Mouse (Mus musculus): ENCODE results near the gene Nol9.
A peak's percentile ranks its signal among the peaks of the same experiment; 100 is the strongest.

Gene Nol9

DNA sequence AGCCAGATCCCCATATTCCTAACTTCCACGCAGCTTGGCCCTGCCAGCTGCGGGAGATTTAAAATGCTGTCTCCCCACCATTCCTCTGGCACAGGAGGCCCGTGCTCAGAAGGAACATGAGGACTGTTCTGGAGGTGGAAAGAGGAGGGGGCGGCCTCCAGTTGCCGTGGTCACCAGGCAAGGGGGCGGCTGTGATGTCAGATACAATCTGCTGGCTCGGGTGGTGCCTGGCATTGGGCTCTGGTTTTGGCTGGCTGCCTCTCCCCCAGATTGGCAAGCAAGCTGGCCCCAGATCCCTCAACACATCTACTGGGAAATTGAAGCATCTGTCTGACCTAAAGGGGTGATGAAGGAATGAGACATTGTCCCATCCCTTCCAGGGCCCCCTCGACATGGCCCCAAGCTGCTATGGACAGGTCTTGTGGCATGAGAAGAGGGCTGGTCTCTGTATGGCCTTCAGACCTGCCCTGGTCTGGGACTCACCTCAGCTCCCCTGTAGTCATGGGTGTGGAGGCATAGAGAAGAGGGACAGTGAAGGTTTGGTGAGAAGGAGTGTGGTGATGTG lies 49.5 kb downstream of the Nol9 start:
- no peak for DNase-seq (ENCODE audit: extremely low read depth, low read depth)

- no peak for DNase-seq (ENCODE audit: extremely low read depth, low read depth)
Measured at GRCm38 (mm10) chr4:152090191-152090590, 51.1 kb downstream of the Nol9 start.

DNA sequence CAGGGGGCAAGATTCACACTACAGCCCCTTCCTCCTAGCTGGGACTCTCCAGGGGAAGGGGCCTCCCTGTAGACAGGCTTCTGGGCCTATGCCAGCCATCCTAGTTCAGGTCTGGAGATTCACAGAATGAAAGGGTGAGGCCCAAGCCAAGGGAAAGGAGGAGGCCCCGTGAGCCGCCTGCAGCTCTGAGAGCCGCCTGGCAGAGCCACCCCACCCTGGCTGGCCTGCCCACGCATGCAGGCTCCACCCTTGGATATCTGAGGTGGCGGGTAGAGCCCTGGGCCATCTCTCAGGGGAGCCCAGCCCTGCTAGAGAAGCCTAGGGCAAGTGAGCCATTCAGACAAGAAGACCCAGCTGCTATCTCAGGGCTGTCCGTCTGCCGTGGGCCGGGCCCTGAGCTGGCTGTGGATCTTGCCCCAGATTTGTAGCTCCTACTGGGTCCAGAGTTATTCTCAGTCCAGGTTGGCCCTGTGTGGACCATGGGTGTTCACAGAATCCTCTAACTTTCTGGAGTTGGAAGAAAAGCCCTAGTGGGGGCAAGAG lies 53.7 kb downstream of the Nol9 start:
- no peak for DNase-seq (ENCODE audit: extremely low read depth, low read depth)

GRCm38 (mm10) chr4:152094233-152094632 lies 55.1 kb downstream of the Nol9 start:
- no peak for DNase-seq (ENCODE audit: extremely low read depth, low read depth)

DNA sequence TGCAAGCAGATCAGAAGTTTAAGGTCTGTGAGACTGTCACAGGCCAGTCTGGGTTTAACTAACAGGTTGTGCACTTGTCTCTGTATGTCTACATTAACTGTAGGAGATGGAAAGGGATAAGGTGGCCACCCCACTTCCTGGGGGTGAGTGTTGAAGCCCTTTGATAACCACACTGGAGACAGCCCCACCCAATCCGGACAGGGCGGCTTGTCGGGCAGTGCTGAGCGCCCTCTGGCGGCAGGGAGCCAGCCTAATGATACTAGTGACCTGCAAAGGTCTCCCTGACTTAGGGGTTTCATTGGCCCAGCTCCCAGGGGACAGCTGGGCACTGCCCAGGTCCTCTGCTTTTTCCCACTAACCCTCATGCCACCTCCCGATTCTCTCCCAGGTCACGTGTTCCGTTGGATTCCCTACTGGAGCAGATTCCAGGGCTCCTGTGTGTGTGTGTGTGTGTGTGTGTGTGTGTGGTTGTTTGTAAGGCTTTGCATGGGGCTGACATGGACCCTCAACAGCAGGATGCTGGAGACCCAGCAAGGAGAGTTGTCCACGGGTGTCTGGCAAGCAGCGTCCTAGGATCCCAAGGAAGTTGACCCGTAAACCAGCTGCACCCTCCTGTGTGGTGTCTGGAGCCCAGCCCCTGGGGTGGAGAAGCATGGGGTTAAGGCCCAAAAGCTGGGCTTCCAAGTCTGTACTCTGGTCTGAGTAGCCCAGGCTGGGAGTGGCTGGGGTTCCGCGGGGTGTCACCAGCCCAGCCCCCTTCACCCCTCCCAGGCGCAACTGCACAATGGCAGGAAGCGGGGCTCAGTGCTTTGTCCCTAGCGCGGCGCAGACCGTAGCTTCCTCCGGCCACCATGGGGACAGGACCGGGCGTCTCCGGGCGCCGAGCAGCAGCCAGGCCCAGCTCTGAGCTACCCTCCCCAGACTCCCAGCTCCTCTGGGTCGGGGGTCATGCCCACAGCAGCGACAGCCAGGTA lies 57.1 kb downstream of the Nol9 start:
- peak; percentile 74 for DNase-seq (ENCODE audit: extremely low read depth, low read depth)

DNA sequence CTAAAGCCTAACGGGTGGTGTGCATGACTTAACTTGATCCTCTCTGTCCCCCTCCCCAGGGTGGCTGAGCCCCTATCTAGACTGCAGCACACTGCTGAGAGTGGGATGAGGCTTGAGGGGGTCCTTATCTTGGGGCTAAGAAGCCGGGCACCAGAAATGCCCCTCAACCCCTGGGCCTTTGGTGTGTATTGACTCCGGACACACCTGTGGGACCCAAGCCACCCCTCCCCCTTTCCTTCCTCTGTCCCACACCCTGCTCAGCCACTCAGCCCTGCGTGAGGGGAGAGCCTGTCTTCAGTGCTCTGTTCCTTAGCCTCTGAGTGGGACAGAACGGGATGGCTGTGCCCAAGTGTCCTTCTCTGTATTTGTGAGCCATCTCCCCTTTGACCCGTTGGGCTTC lies 57.8 kb downstream of the Nol9 start:
- DNase-seq (ENCODE audit: extremely low read depth, low read depth) = no peak

DNA sequence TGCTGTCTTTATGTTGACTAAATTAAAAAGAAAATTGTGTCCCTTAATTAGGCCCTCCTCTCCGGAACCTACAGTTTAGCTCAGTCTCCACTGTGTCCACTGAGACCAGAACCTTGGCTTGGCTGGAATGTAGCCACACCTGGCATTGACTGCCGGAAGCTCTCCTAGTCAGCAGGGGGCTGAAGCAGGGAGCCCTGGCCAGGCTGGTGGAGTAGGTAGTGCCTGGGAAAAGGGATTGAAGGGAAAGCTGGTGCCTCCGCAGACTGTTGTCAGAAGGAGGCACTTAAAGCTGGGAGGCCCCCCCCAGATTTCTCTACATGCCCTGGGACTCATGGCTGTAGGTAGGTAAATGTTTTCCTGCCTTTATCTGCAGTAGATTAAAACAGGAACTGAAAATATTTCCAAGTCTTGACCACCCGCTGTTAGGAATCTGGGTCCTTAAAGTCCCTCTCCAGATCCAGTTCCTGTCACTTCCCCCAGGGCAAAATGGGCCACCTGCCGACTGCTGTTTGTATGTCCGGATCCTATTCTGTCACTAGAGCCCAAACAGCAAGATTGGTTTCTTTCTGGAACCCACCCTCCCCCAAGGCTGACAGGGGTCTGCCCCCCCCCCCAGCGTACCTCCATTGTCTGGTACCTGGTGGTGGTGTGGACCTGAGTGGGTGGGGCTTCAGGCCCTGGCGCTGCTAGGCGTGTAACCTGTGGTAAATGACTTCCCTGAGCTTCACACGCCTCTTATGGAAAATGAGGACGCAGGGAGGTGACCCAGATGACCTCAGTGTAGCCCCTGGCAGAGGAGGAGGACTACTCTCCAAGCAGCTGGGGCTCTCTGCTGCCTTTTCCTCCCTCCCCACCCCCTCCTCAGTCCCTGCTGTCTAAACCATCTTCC lies 59.0 kb downstream of the Nol9 start:
- no peak for DNase-seq (ENCODE audit: extremely low read depth, low read depth)

GRCm38 (mm10) chr4:152100541-152100940 lies 61.4 kb downstream of the Nol9 start:
- no peak for DNase-seq (ENCODE audit: extremely low read depth, low read depth)

DNA sequence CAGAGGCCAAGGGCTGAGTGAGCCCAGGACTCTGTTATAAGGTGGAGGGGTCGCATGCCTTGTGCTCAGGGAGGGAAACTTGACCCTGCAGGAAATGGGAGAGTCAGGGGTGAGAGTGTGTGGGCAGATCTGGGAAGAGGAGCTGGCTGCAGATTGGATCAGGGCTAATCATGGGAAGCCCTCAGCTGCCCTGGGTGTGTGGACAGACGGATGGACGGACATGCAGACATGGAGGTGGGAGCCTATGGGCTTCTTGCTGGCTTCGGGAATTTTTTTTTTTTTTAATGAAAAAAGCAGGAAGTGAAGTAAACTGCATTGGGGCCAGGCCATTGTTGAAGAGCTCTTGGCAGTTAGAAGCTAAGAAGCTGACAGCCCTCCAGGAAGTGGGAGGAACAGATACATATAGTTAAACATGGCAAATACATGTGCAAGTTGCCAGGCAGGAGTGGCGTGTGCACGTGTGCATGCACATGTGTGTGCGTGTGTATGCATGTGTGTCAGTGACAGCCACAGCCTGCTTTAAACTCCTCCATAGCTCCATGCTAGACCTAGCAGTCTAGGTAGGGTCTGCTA lies 62.0 kb downstream of the Nol9 start:
- no peak for DNase-seq (ENCODE audit: extremely low read depth, low read depth)

- DNase-seq (ENCODE audit: extremely low read depth, low read depth) = no peak
Measured at GRCm38 (mm10) chr4:152101921-152102320, 62.8 kb downstream of the Nol9 start.

- no peak for DNase-seq (ENCODE audit: extremely low read depth, low read depth)
Measured at GRCm38 (mm10) chr4:152103025-152103424, 63.9 kb downstream of the Nol9 start.

GRCm38 (mm10) chr4:152106746-152107145 lies 67.6 kb downstream of the Nol9 start:
- no peak for DNase-seq (ENCODE audit: extremely low read depth, low read depth)

DNA sequence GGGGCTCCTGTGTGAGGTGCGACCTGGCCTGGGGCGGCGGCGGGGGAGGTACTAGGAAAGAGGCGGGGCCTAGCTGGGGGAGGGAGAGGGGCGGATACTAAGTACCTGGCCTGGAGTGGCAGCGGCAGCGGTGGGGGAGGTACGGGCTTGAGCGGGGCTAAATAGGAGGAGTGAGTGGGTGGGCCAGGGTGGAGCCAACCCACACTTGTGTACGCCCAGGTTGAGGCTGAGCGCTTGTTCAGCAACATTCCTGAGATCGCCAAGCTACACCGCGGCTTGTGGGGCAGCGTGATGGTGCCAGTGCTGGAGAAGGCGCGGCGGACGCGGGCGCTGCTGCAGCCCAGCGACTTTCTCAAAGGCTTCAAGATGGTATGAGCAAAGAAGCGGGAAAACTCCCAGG lies 68.4 kb downstream of the Nol9 start:
- DNase-seq (ENCODE audit: extremely low read depth, low read depth) = no peak

DNA sequence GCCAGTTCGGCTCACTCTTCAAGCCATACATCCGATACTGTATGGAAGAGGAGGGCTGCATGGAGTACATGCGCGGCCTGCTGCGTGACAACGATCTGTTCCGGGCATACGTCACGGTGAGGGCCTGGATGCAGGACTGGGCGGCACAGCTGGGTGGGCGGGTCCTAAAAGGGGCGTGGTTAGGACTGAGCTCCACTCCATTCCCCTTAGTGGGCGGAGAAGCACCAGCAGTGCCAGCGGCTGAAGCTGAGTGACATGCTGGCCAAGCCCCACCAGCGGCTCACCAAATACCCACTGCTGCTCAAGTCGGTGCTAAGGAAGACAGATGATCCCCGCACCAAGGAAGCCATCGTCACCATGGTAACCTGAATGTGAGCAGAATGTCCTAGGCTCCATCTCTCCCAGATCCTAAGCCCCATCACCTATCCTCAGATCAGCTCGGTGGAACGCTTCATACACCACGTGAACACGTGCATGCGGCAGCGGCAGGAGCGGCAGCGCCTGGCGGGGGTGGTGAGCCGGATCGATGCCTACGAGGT lies 68.9 kb downstream of the Nol9 start:
- no peak for DNase-seq (ENCODE audit: extremely low read depth, low read depth)

GRCm38 (mm10) chr4:152108673-152109072 lies 69.6 kb downstream of the Nol9 start:
- DNase-seq (ENCODE audit: extremely low read depth, low read depth) = no peak

- DNase-seq (ENCODE audit: extremely low read depth, low read depth) = peak; percentile 35
Measured at GRCm38 (mm10) chr4:152109509-152109908, 70.4 kb downstream of the Nol9 start.

GRCm38 (mm10) chr4:152110689-152111088 lies 71.6 kb downstream of the Nol9 start:
- DNase-seq (ENCODE audit: extremely low read depth, low read depth) = peak; percentile 64
